Mouse (Mus musculus) testis, adult 2 months (tissue): ENCODE measurements at regions not wholly inside any gene's neighbourhood (a gene's known extent, or its start where the extent isn't known, plus 50 kb on each side); places are given as distances from the start of the nearest gene placed in this dataset.

Source experiments
- H3K27ac ChIP-seq: fragments of 200-500 bp; 2 replicates; pipeline ENCODE4 v1.5.1; 2012; ENCODE audit warnings: low read depth, low read length; ENCODE audit not compliant: control insufficient read depth, insufficient read depth
- H3K27me3 ChIP-seq: fragments of 200-500 bp; 2 replicates; pipeline ENCODE4 v1.6.1; 2012; ENCODE audit warnings: mild to moderate bottlenecking, low read length, moderate library complexity; ENCODE audit not compliant: control insufficient read depth, insufficient read depth
- H3K36me3 ChIP-seq: fragments of 200-500 bp; 2 replicates; pipeline ENCODE4 v1.6.1; 2012; ENCODE audit warnings: mild to moderate bottlenecking, low read length; ENCODE audit not compliant: control insufficient read depth, insufficient read depth
- H3K4me1 ChIP-seq: fragments of 200-500 bp; 2 replicates; pipeline ENCODE4 v1.6.1; 2012; ENCODE audit warnings: low read length; ENCODE audit not compliant: control insufficient read depth, insufficient read depth
- H3K4me3 ChIP-seq: fragments of 200-500 bp; 2 replicates; pipeline ENCODE4 v1.5.1; 2012; ENCODE audit warnings: low read depth, mild to moderate bottlenecking, low read length, moderate library complexity, mixed read lengths; ENCODE audit not compliant: control insufficient read depth
- CTCF ChIP-seq: fragments of 200-500 bp; IDR thresholded peaks from 2 replicates; pipeline ENCODE4 v1.5.1; 2012; ENCODE audit warnings: low read depth, mild to moderate bottlenecking, inconsistent platforms, low read length, moderate library complexity; ENCODE audit not compliant: control insufficient read depth, insufficient read depth, insufficient replicate concordance
- POLR2A ChIP-seq: fragments of 200-500 bp; IDR thresholded peaks from 2 replicates; pipeline ENCODE4 v1.6.1; 2012; ENCODE audit warnings: low read depth, mild to moderate bottlenecking, inconsistent platforms, low read length, moderate library complexity; ENCODE audit not compliant: control insufficient read depth

- no peak overlapping the region for H3K4me3 ChIP-seq
- TF ChIP-seq CTCF: no peak
- no peak overlapping the region for H3K27ac ChIP-seq
- H3K36me3 ChIP-seq: no peaks in the 10 kb centered on the region
- H3K27me3 ChIP-seq: no peaks in the 10 kb centered on the region
- no peaks in the 10 kb centered on the region for H3K4me1 ChIP-seq
Measured at GRCm38 (mm10) chr13:115226824-115227223, 125.1 kb upstream of the Itga1 start.

GRCm38 (mm10) chr13:115219701-115220100 is 117.9 kb upstream of the Itga1 start:
- no peaks in the 10 kb centered on the region for H3K36me3 ChIP-seq
- H3K27me3 ChIP-seq: no peaks in the 10 kb centered on the region
- no peak overlapping the region for H3K4me3 ChIP-seq
- no peak overlapping the region for H3K27ac ChIP-seq
- no peaks in the 10 kb centered on the region for H3K4me1 ChIP-seq
- no peak for TF ChIP-seq POLR2A
- TF ChIP-seq CTCF: no peak

- no peak overlapping the region for H3K27ac ChIP-seq
- H3K27me3 ChIP-seq: no peaks in the 10 kb centered on the region
- H3K4me3 ChIP-seq: no peak overlapping the region
- TF ChIP-seq CTCF (no peak), POLR2A (no peak)
- no peaks in the 10 kb centered on the region for H3K4me1 ChIP-seq
- no peaks in the 10 kb centered on the region for H3K36me3 ChIP-seq
Measured at GRCm38 (mm10) chr13:115211285-115211684, 109.5 kb upstream of the Itga1 start.

GRCm38 (mm10) chr13:115210643-115211208 is 109.0 kb upstream of the Itga1 start:
- H3K27me3 ChIP-seq: no peaks in the 10 kb centered on the region
- no peak overlapping the region for H3K4me3 ChIP-seq
- H3K4me1 ChIP-seq: no peaks in the 10 kb centered on the region
- no peak for TF ChIP-seq POLR2A
- no peak overlapping the region for H3K27ac ChIP-seq
- no peaks in the 10 kb centered on the region for H3K36me3 ChIP-seq

GRCm38 (mm10) chr13:115209402-115210192 is 107.8 kb upstream of the Itga1 start:
- H3K4me1 ChIP-seq: no peaks in the 10 kb centered on the region
- no peak overlapping the region for H3K27ac ChIP-seq
- no peaks in the 10 kb centered on the region for H3K27me3 ChIP-seq
- no peaks in the 10 kb centered on the region for H3K36me3 ChIP-seq
- TF ChIP-seq CTCF: no peak
- no peak for TF ChIP-seq POLR2A
- no peak overlapping the region for H3K4me3 ChIP-seq

GRCm38 (mm10) chr13:115206723-115207122 is 105.0 kb upstream of the Itga1 start:
- no peak for TF ChIP-seq POLR2A
- TF ChIP-seq CTCF: no peak
- Histone ChIP-seq H3K27ac (no peak overlapping the region), H3K4me1 (no peaks in the 10 kb centered on the region), H3K4me3 (no peak overlapping the region), H3K27me3 (no peaks in the 10 kb centered on the region), H3K36me3 (no peaks in the 10 kb centered on the region)

GRCm38 (mm10) chr13:115199166-115199565 is 97.4 kb upstream of the Itga1 start:
- no peak overlapping the region for H3K27ac ChIP-seq
- H3K4me3 ChIP-seq: no peak overlapping the region
- H3K36me3 ChIP-seq: no peaks in the 10 kb centered on the region
- H3K27me3 ChIP-seq: no peaks in the 10 kb centered on the region
- H3K4me1 ChIP-seq: no peaks in the 10 kb centered on the region
- no peak for TF ChIP-seq CTCF
- no peak for TF ChIP-seq POLR2A
